Mouse (Mus musculus): ENCODE data around the gene Prpf6.

The Prpf6 gene

GRCm38 (mm10) chr2:181658930-181659555 is 67.4 kb downstream of the Prpf6 start:
- peak; percentile 37 for DNase-seq (ENCODE audit: low spot score)

DNA sequence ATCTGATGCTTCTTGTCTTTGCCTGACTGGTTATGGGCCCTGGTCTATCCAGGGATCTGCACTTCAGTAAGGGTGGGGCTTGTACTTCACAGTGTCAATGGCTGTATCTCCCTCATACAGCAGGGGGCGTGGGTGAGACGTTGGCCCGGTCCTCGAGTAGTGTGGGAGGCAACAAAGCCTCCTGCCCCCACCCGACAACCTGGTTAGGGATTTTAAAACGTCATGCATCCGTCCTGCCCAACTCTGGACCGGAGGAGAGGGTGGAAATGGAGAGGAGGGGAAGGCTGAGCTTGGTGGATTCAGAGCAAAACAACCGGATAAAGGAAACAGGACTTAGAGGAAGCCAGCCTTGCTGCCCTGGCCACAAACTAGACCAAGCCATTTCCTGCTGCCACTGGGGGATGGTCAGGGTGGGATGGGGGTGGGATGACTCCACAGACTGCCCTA is 68.0 kb downstream of the Prpf6 start:
- DNase-seq (ENCODE audit: low spot score) = peak; percentile 64

DNA sequence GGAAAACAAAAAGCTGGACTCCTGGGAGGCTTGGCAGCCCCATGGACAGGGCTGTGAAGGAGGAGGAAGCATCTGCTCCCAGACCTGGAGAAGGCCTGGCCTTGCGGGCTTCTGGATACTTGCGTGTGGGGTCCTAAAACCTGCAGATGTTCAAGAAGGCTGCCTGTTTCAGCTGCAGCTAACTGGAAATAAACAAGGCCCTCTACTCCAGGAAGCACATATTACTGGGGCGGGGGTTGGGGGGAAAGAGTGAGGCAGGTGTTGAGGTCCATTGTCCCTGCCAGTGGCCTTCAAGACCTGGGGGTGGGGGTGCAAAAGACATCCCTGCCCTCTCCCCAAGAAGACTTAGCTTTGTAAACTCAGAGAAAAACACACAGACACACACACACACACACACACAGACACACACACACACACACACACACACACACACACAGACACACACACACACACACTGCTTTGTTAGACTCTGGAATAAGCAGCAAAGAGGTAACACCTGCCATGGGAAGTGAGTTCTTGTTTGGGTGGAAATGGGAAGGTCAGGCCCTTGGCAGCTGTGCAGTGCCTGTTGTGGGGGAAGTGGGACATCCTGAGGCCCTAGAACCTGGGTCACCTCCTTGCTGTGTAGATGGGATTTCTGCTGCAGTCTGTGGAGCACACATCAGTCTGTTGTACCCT is 71.1 kb downstream of the Prpf6 start:
- DNase-seq (ENCODE audit: low spot score) = no peak

DNA sequence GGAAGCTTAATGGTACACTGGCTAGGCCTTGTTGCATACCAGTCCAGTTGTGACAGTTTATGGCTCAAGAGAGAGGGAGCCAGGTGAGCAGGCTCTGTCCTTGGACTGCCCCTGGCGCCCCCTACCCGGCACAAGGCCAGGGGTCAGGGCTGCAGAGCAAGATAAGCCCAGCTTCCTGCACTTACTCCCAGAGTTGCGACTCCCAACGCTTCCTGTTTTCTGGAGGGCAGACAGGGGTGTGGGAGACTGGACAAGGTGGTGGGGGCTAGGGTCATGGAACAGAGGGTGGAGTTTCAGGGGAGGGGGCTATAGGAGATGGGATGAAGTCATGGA is 71.6 kb downstream of the Prpf6 start:
- no peak for DNase-seq (ENCODE audit: low spot score)

GRCm38 (mm10) chr2:181670285-181670912 is 78.7 kb downstream of the Prpf6 start:
- DNase-seq (ENCODE audit: low spot score) = no peak

GRCm38 (mm10) chr2:181670913-181671311 is 79.2 kb downstream of the Prpf6 start:
- DNase-seq (ENCODE audit: low spot score) = no peak

GRCm38 (mm10) chr2:181671326-181671725 is 79.7 kb downstream of the Prpf6 start, which contains the start of gene Sox18:
Gene Sox18, minus strand, starts transcription at chr2:181671640.
- DNase-seq (ENCODE audit: low spot score) = no peak

DNA sequence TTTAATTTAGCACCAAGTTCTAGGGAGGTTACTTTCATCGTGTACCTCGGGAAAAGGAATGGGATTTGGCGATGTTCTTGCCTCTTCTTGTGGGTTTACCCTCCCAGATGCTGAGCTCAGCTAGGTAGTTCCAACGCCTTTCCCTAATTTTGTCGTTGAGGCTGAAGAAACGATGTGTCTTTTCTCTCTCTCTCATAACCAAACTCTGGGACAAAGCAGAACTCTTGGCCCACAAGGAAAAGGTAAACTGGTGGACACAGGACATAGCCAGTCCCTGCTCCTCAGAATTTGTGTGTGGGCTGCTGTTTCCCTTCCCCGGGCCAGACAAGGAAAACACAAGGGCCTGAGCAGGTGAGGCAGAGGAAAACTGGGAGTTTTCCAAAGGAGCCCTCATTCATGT is 80.3 kb downstream of the Prpf6 start:
- DNase-seq (ENCODE audit: low spot score) = no peak

GRCm38 (mm10) chr2:181673501-181673900 is 81.8 kb downstream of the Prpf6 start:
- no peak for DNase-seq (ENCODE audit: low spot score)

DNA sequence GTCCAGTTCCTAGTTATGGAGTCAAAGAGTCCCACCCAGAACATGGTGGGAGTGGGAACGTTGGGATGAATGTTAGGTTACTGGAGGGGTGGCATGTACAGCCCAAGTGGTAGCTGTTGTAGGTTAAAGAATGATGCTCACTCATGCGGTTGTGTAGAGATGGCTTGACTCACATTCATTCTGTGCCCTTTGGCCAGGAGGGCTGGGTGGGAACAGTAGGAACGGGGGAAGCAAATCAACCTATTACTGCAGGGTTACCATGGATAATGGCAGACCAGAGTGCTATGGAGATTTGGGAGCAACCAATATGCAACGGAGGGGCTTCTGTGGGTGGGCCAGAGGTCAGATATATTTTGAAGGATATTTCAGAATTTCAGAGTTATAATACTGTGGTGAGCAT is 83.3 kb downstream of the Prpf6 start:
- no peak for DNase-seq (ENCODE audit: low spot score)

DNA sequence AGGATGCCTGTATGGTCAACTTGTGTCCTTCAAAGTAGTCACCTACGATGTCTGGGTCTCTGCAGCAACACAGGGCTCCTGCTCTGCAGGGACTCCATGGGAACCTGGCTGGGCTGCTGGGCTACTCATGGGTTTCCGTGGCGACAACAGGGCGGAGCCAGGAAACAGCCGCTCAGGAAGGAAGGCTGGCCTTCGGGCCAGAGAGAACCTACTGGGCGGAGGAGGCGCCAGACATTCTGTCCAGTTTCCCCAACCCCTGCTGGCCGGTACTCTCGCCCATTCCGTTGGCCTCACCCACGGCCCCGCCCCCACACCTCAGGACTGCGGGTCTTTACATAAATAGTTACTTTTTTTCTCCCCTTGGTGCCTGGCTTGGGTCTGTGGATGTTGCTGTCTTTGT is 83.8 kb downstream of the Prpf6 start:
- peak; percentile 47 for DNase-seq (ENCODE audit: low spot score)

DNA sequence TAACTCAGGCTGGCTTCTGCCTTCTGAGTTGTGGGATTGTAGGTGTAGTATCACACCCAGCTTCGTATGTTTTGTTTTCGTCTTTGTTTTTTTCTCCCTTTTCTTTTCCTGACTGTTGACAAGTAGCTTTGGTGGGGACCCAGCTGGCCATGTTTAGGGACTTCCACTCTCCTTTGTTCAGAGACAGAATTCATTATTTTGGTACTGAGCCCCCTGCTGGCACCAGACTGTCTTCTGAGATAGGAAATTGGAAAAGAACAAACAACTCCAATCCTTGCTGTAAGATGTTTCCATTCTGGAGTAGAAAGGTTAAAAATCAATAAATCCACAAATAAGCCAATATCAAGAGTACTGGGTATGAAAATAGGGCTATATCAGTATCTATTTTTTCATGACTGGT is 84.8 kb downstream of the Prpf6 start:
- DNase-seq (ENCODE audit: low spot score) = no peak

DNA sequence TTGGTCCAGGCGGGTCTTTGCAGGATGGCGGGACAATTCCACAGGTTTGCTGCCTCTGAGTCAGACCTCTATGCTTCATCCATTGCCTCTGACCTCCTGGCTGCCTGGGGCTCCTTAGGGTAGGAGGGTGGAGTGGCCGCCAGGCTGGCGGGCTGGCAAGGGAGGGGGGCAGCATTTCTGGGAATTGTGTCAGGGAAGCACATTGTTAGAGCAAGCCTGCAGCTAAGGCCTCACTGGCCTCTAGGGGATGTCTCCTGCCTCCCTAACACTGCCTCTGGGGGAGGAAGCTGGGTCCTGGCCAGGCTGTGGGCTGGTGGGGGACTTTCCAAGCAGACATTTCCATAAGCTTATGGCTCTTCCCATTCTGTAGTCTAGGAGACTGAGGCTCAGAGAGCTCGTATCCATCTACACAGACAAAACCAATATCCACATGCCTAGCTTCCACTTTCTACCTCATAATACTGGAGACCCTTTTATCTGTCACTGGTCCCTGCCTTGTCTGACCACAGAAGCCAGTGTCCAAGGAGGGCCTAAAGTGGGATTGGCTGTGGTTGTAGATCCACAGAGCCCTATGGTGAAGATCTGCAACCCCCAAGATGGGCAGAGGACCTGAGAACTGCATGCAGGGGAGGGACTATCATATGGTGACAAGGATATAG is 85.6 kb downstream of the Prpf6 start:
- DNase-seq (ENCODE audit: low spot score) = no peak

- no peak for DNase-seq (ENCODE audit: low spot score)
Observed at GRCm38 (mm10) chr2:181677755-181678098, 86.1 kb downstream of the Prpf6 start.

- peak; percentile 32 for DNase-seq (ENCODE audit: low spot score)
Observed at GRCm38 (mm10) chr2:181678780-181679179, 87.1 kb downstream of the Prpf6 start.

- peak; percentile 62 for DNase-seq (ENCODE audit: low spot score)
Observed at GRCm38 (mm10) chr2:181679951-181680715, 88.5 kb downstream of the Prpf6 start, which contains the start of gene Tcea2. Gene Tcea2, plus strand, starts transcription at chr2:181680310.

DNA sequence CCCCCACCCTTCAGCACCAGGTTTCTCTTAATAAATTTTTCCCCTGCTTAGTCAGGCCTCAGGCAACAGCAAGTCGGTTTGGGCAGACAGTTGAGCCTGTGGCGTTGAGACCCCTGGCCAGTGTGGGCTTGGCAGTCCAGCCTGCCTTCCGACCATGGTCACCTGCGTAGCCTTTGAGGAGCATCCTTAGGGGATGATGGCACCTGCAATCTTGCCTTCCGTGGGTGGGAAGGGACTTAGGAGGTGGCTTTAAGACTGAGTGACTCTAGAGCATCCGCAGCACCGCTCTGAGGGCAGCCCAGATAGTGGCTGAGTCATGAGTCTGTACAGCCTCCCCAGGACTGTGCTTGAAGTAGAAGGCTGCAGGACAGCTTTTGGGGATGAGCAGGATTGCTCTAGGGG is 89.0 kb downstream of the Prpf6 start:
- DNase-seq (ENCODE audit: low spot score) = no peak

- DNase-seq (ENCODE audit: low spot score) = no peak
Observed at GRCm38 (mm10) chr2:181681978-181682377, 90.3 kb downstream of the Prpf6 start.

DNA sequence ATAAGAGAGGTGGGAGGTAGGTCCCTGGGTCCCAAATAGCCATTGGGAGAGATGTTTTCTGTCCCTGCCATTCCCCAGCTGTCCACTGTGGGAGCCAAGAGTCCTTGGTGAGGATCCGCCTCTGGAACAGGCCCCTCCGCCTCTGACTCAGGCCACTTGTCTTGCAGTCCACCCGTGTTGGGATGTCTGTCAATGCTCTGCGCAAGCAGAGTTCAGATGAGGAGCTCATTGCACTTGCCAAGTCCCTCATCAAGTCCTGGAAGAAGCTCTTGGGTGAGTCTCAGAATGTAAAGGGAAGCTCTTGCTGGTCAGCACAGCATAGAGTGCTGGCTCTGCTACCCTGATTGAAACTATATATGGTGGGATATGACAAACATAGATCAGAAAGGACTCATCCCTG is 91.7 kb downstream of the Prpf6 start:
- DNase-seq (ENCODE audit: low spot score) = no peak

DNA sequence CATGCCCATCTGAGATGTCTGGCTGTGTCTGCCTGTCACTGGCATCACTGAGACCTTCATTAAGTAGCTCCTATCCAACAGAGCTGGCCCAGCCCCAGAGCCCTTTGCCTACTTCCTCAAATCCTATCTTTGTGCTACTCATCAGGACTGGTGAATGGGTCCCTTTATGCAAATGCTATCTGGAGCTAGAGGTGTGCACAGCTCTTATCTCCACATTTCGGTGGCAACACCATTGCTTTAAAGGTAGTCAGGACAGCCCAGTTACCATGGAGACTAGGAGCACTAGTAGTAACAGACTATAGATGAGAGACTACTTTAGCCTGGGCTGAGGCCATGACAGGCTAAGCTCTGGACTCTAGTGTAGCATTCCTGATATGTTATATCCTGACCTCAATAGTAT is 93.0 kb downstream of the Prpf6 start:
- no peak for DNase-seq (ENCODE audit: low spot score)

DNA sequence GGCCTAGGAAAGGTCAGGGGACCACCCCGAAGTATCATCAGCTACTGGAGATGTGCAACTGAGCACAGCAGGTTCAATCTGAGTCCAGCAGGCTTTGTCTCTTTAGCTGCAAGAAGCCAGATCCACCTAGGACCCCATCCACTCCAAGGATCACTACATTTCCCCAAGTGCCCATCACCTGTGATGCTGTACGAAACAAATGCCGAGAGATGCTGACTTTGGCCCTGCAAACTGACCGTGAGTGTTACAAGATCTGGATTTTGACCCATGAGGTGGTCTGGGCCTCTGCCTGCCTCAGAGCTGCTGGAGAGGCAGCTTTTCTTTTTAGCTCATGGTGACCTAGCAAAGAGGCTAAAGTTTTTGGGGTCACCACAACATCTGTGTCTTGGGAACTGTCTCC is 94.0 kb downstream of the Prpf6 start:
- no peak for DNase-seq (ENCODE audit: low spot score)

DNA sequence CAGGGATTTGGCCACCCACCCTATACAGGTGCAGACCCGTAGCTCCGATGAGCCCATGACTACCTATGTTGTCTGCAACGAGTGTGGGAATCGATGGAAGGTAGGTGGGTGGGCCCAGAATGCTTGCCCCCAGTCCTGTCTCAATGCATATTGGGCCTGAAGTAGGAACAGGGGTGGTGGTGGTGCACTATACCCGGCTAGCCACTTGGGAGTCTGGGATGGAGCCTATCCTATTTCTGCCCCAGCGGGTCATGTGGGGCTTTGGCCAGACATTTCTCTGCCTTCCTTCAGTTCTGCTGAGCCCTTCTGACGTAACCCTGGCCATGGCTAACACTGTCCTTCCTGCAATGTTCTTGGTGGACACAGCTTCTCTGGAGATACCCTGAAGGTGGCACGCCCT is 95.9 kb downstream of the Prpf6 start:
- no peak for DNase-seq (ENCODE audit: low spot score)
